Mouse (Mus musculus): ENCODE results near the gene Gm17402. TPM values are rescaled to one million over a fixed set of nuclear protein-coding genes. Genes with fewer than 3 reads are reported as not detected.

Gene Gm17402
- not detected in 2 replicates for polyA plus RNA-seq (2015; fragmentation: Nextera tagmentation; extraction: Ambion mirVana)

DNA sequence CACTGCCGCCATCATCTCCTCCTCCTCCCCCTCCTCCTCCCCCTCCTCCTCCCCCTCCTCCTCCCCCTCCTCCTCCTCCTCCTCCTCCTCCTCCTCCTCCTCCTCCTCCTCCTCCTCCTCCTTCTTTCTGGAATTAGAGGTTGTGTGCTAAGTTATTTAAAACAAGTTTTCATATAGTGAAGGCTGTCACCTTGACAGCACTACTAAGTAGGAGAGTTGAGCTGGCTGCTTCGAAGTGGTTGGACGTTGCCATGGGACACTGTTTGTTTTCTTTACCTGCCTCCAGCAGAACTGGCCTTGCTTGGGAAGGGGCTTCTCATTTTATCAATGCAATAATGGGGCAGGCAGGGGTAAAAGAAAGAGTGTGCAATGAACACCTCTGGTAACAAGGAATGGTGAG, at the start of gene Gm17402:
Gene Gm17402 (minus strand): TSS at position 101 of the 400 bp plus-strand sequence.
- Histone ChIP-seq H3K9ac (peak within 1 kb of the TSS; percentile 59), H3K27me3 (replicated peaks) (peaks cover 15% of the 10 kb centered on the region), H3K27ac (no peak within 1 kb of the TSS), H3K36me3 (replicated peaks) (no peaks in the 10 kb centered on the region), H3K9me3 (no peaks in the 10 kb centered on the region), H3K4me2 (peak within 1 kb of the TSS; percentile 96), H3K4me1 (peaks cover 5% of the 10 kb centered on the region; the same call in 1 of the 2 replicates), H3K4me3 (peak within 1 kb of the TSS; percentile 66)
- no peak for ATAC-seq (replicated peaks)
- WGBS = 56% methylated on average over 3 of the region's 3 CpGs

DNA sequence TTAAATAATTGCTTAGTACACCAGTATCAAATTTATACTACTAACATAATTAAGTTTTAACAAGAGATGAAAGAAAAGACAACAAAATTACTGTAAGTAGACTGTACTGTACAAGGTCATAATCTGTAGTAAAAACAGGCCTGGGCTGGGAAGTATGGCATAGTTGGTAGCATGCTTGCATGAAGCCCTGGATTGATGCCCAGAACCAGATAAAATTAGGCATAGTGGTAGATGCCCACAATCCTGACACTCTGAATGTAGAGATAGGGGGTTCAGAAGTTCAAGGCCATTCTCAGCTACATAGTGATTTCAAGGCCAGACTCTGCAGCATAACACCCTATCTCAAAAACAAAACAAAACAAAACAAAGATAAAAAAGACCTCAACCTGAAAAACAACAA, 3.3 kb upstream of the Gm17402 start:
- Histone ChIP-seq H3K4me2 (no peak overlapping the region), H3K27ac (no peak overlapping the region), H3K27me3 (replicated peaks) (no peaks in the 10 kb centered on the region), H3K9me3 (no peaks in the 10 kb centered on the region), H3K4me3 (no peak overlapping the region), H3K4me1 (peaks cover 5% of the 10 kb centered on the region; the same call in 1 of the 2 replicates), H3K9ac (no peak overlapping the region), H3K36me3 (replicated peaks) (no peaks in the 10 kb centered on the region)
- no peak for ATAC-seq (replicated peaks)

DNA sequence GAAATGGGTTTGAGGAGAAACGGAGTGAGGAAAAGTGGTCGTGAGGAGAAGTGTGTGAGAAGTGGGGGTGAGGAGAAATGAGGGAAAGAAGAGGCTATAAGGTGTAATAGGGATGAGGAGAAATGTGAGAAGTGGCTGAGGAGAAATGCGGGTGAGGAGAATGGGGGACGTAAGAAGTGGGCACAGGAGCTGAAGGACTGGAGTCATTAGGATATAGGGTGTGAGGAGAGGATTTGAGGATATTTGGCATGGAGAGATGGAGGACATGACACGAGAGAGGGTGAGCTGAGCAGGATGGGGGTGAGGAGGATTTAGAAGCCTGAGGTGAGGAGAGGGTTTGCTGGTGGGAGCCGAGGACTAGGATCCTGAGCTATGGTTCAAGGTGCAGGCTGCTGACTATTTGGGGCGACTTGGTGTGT, 594 bp downstream of the Gm17402 start:
- ATAC-seq (replicated peaks) = peak; percentile 77

DNA sequence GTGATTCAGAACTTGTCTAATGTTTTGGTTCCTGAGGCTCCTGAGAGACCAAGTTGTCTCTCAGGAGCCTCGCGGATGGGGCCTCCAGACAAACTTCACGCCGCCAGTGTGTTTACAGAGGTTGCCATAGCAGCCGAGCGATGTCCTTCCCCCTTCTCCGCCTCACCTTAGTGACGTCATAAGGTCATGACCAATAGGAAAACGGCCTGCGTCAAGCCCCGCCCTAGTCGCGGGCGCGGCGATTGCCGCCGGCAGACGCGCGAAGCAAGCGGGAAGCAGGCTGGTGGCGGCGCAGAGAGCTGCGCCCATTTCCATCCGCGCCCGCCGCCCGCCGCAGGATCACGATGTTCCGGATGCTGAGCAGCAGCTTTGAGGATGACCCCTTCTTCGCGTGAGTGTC, 1.1 kb downstream of the Gm17402 start, which contains the start of gene Mlf1:
Gene Mlf1 (plus strand): TSS at position 226 of the 400 bp plus-strand sequence.
- Histone ChIP-seq H3K27me3 (replicated peaks) (peaks cover 15% of the 10 kb centered on the region), H3K4me2 (peak within 1 kb of the TSS; percentile 96), H3K4me3 (peak within 1 kb of the TSS; percentile 66), H3K27ac (no peak within 1 kb of the TSS), H3K4me1 (peaks cover 5% of the 10 kb centered on the region; the same call in 1 of the 2 replicates), H3K9me3 (no peaks in the 10 kb centered on the region), H3K9ac (peak within 1 kb of the TSS; percentile 59), H3K36me3 (replicated peaks) (no peaks in the 10 kb centered on the region)
- ATAC-seq (replicated peaks) = peak; percentile 99
- WGBS = under 1% methylated on average over 35 of the region's 35 CpGs

More for the DNA sequence above, 594 bp downstream of the Gm17402 start:
- H3K9ac ChIP-seq = peak overlapping the region; percentile 59
- peak overlapping the region; percentile 96 for H3K4me2 ChIP-seq
- WGBS = 35% methylated on average over 7 of the region's 7 CpGs
- no peak overlapping the region for H3K27ac ChIP-seq
- H3K9me3 ChIP-seq = no peaks in the 10 kb centered on the region
- H3K4me3 ChIP-seq = peak overlapping the region; percentile 66
- no peaks in the 10 kb centered on the region for H3K36me3 ChIP-seq (replicated peaks)
- H3K4me1 ChIP-seq = peaks cover 5% of the 10 kb centered on the region; the same call in 1 of the 2 replicates
- H3K27me3 ChIP-seq (replicated peaks) = peaks cover 15% of the 10 kb centered on the region

DNA sequence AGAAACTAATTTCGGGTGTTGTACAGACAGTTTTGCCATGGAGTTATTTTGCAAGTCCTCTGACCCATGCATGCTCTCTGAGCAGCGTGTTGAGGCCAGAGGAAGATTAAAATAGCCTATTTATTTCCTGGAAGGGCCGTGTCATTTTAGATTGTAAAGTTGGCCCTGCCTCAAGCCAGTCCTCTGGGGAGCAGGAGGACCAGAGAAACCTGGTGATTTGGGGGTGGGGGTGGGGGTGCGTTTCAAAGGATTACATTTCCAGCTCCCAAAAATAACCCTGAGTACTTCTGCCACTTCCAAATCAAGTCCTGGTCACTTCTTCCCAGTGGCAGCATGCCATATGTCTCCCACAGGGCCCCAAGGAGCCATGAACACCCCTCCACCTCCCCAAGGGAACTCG, 2.2 kb downstream of the Gm17402 start:
- Histone ChIP-seq H3K9me3 (no peaks in the 10 kb centered on the region), H3K4me1 (peaks cover 5% of the 10 kb centered on the region; the same call in 1 of the 2 replicates), H3K27ac (no peak overlapping the region), H3K9ac (no peak overlapping the region), H3K36me3 (replicated peaks) (no peaks in the 10 kb centered on the region), H3K27me3 (replicated peaks) (peaks cover 15% of the 10 kb centered on the region), H3K4me2 (no peak overlapping the region), H3K4me3 (no peak overlapping the region)
- no peak for ATAC-seq (replicated peaks)
- 68% methylated on average over 5 of the region's 5 CpGs for WGBS

DNA sequence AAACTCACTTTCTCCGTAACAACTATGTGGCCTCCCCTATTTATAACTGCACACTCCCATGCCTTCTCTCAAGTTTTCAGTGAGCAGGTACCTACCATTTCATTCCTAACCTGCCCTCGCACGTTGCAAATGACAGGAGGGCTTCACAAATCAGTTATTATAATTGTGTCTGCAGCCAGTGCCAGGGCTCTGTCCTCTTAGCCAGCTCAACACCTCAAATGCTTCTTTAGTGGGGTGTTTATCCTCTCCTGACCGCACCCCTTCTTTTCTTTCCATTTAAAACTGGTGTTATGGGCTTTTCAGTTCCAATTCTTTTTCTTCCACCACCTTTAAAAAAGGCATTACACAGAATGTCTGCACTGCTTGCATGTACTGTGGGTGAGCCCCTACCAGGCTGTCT, 2.8 kb downstream of the Gm17402 start:
- Histone ChIP-seq H3K36me3 (replicated peaks) (no peaks in the 10 kb centered on the region), H3K4me3 (no peak overlapping the region), H3K4me1 (peaks cover 5% of the 10 kb centered on the region; the same call in 1 of the 2 replicates), H3K27me3 (replicated peaks) (peaks cover 15% of the 10 kb centered on the region), H3K27ac (no peak overlapping the region), H3K9me3 (no peaks in the 10 kb centered on the region), H3K4me2 (no peak overlapping the region), H3K9ac (no peak overlapping the region)
- WGBS = 79% methylated on average over 4 of the region's 4 CpGs
- ATAC-seq (replicated peaks) = no peak

DNA sequence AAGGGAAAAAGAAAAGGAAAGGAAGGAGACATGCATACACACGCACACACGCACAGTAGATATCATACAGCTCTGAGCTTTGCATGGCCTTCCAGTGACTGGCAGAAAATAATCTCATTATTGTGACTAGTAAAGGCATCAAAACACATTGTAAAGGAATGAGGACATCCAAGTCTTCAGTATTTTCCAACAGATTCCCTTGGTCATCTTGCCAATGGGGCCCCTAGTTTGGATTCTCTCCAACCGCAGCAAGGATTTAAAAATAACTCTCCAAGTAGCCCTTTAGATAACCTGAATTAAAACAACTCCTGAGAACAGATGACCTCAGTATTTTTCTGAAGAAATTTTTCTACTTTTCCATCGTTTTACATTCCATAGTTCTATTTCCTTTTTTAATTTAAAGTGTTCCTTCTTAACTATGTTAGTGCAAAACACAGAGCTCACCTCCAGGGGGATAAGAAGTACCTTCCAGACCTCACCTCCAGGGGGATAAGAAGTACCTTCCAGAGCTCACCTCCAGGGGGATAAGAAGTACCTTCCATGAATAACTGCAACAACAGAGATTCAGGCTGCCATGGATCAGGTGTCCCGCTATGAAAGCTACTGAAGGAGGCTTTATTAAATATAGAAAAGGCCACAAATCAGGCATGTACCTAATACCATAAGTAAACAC, 5.4 kb downstream of the Gm17402 start:
- no peaks in the 10 kb centered on the region for H3K9me3 ChIP-seq
- no peaks in the 10 kb centered on the region for H3K36me3 ChIP-seq (replicated peaks)
- WGBS = 82% methylated on average over 5 of the region's 5 CpGs
- no peak overlapping the region for H3K9ac ChIP-seq
- H3K4me2 ChIP-seq = no peak overlapping the region
- peaks cover 5% of the 10 kb centered on the region; the same call in 1 of the 2 replicates for H3K4me1 ChIP-seq
- H3K4me3 ChIP-seq = no peak overlapping the region
- H3K27ac ChIP-seq = no peak overlapping the region
- H3K27me3 ChIP-seq (replicated peaks) = peaks cover 15% of the 10 kb centered on the region
- no peak for ATAC-seq (replicated peaks)

DNA sequence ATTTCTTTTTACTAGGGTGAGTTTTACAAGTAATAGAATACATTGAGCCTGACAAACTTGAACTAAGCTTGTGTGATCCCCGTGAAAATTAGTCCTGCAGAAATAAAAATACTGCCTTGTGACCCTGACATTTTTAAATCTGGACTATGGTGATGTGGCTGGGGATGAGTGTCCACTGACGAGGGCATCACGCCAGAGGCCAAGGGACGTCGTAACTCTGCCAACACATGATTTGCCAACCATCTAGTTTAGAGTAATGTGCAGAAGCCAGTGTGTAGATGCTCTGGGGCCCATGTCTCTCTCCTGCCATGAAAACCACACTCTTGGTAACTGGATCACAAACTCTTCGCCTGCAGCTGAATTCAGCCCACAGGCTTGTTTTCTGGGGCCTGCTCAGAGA, 7.5 kb downstream of the Gm17402 start:
- H3K27ac ChIP-seq = no peak overlapping the region
- ATAC-seq (replicated peaks) = no peak
- peaks cover 9% of the 10 kb centered on the region; the same call in 1 of the 2 replicates for H3K27me3 ChIP-seq (replicated peaks)
- no peak overlapping the region for H3K9ac ChIP-seq
- H3K4me2 ChIP-seq = no peak overlapping the region
- WGBS = 81% methylated on average over 6 of the region's 6 CpGs
- no peak overlapping the region for H3K4me3 ChIP-seq
- no peaks in the 10 kb centered on the region for H3K36me3 ChIP-seq (replicated peaks)
- no peaks in the 10 kb centered on the region for H3K9me3 ChIP-seq
- 0 out of 2 replicates have a peak, but pooled peaks cover 3% of the 10 kb centered on the region for H3K4me1 ChIP-seq

DNA sequence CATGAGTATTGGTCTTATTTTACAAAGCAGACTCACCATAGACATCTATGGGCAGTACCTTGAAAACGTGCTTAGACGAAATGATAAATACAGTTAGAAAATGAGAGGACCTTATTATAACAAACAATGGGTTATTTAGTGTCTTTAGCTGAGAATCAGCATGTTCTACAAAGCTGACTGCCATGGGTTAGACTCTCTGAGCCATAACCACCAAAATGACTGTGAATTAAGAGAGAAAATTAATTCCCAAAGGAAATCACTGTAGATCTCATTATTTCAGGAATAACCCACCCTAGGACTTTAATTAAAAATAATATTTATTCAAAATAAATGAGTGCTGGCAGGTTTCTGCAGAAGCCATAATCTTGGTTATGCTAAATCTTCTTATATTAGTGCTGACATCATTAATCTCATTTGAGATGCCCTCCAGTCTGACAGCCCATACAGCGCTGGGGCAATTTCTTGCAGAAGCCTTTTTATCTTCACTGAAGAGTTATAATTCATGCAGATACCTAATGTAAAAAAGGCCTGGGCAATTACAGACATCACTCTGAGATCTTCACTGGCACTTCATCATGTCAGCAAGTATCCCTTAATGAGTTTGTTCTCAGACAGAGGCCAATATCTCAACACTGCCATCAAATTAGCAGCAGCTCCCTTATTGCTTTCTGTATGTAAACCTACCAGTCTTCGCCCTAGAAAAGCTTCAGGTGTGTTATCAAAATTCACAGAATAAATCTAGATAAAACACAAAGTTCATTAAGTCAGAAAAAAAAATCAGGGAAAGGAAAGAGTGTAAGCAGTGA, 8.7 kb downstream of the Gm17402 start:
- peak; percentile 93 for ATAC-seq (replicated peaks)
- Histone ChIP-seq H3K4me1 (0 out of 2 replicates have a peak, but pooled peaks cover 3% of the 10 kb centered on the region), H3K27ac (peak overlapping the region; percentile 20; the same call in 1 of the 2 replicates), H3K9me3 (no peaks in the 10 kb centered on the region), H3K27me3 (replicated peaks) (0 out of 2 replicates have a peak, but pooled peaks cover 5% of the 10 kb centered on the region), H3K4me2 (no peak overlapping the region), H3K36me3 (replicated peaks) (no peaks in the 10 kb centered on the region), H3K9ac (no peak overlapping the region), H3K4me3 (no peak overlapping the region)
- WGBS = 52% methylated on average over 4 of the region's 4 CpGs

DNA sequence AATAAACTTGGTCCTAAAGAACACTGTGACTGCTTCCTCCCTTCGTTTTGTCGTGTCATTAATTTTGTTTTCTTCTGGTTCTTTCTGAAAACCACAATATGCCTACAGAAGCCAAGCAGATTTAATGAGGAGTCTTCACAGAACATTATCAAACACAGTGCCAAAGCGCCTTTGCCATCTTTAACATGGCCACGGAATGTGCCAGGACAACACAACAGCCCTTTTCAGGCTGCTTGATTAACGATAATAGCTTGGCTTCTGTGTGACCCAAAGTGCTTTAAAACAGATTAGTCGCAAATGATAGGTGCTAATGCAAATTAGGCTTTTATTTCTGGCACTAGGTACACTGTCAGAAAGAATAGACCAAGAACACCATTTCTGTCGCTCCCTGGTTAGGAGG, 16.6 kb downstream of the Gm17402 start:
- Histone ChIP-seq H3K36me3 (replicated peaks) (no peaks in the 10 kb centered on the region), H3K4me3 (no peak overlapping the region), H3K9ac (no peak overlapping the region), H3K27ac (no peak overlapping the region), H3K4me2 (no peak overlapping the region), H3K9me3 (no peaks in the 10 kb centered on the region), H3K4me1 (no peaks in the 10 kb centered on the region), H3K27me3 (replicated peaks) (no peaks in the 10 kb centered on the region)
- no peak for ATAC-seq (replicated peaks)
- WGBS = 72% methylated on average over 7 of the region's 7 CpGs

DNA sequence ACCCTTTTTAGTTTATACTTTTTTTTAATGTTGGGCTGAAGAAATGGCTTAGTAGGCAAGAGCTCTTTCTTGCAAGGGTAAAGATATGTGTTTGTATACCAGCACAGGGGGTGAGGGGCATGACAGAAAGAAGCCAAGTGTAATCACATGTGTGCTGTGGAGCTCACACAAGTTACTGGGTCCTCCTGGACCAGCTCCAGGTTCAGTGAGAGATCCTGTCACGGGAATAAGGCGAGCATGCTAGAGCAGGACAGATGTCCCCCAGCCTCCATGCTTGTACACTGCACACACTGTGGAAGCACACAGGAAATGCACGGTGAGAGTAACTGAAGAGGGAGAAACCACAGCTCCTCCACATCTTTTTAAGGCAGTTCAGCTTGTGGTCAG, 22.2 kb downstream of the Gm17402 start:
- Histone ChIP-seq H3K4me3 (no peak overlapping the region), H3K36me3 (replicated peaks) (no peaks in the 10 kb centered on the region), H3K9me3 (no peaks in the 10 kb centered on the region), H3K4me1 (peaks cover 9% of the 10 kb centered on the region; the same call in 1 of the 2 replicates), H3K27me3 (replicated peaks) (no peaks in the 10 kb centered on the region), H3K27ac (no peak overlapping the region), H3K4me2 (no peak overlapping the region), H3K9ac (no peak overlapping the region)
- ATAC-seq (replicated peaks) = peak; percentile 65
- 91% methylated on average over 3 of the region's 3 CpGs for WGBS

DNA sequence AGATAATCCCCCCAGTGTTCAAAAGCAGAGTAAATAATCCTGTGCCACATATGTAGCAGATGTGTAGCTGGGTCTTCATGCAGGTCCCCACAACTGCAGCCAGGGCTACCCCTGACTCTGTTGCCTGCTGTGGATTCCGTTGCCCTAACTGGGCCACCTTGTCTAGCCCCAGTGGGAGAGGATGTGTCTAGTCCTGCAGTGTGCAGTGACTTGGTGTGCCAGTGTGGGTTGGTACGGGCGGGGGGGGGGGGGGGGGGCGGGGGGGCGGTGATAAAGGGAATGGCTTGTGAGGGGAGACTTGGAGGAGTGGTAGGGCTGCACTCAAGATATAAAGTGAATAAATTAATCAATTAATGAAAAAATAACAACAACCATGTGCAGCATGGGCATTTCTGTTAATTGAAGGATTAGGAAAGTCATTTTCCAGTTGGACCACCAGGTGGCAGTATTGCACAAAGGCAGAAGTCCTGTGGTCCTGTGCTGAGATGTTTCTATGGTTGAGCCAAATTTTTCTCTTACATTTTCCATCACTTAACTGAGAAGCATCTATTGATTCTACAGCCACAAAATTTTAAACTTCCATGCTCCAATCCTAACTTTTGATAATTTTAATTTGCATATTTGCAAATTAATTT, 22.7 kb downstream of the Gm17402 start:
- peaks cover 9% of the 10 kb centered on the region; the same call in 1 of the 2 replicates for H3K4me1 ChIP-seq
- H3K9me3 ChIP-seq = no peaks in the 10 kb centered on the region
- no peaks in the 10 kb centered on the region for H3K27me3 ChIP-seq (replicated peaks)
- H3K27ac ChIP-seq = 0 out of 2 replicates have a peak overlapping the region, but pooled peaks have one; percentile 27
- no peak overlapping the region for H3K4me2 ChIP-seq
- no peak overlapping the region for H3K4me3 ChIP-seq
- peak; percentile 75 for ATAC-seq (replicated peaks)
- H3K9ac ChIP-seq = no peak overlapping the region
- H3K36me3 ChIP-seq (replicated peaks) = no peaks in the 10 kb centered on the region
- WGBS = 41% methylated on average over 2 of the region's 5 CpGs

All from midbrain, embryonic 15.5 days (tissue).